Mouse (Mus musculus) limb, embryonic 14.5 days (tissue): Measurements from ENCODE around the gene Slbp. TPM values are rescaled to one million over a fixed set of nuclear protein-coding genes. Genes with fewer than 3 reads are reported as not detected.

Experiments used
- ATAC-seq: fragments of 200-750 bp; cut with Nextera tagmentation; 2 replicates; pipeline ENCODE4 v1.8.0; 2017; ENCODE audit warnings: low read depth, moderate number of reproducible peaks, moderate TSS enrichment; ENCODE audit not compliant: low FRiP score
- DNase-seq: peaks from one replicate; pipeline ENCODE4 v3.0.0-alpha.2; 2015; ENCODE audit warnings: low spot score
- H3K27ac ChIP-seq: fragments of 300-500 bp; sonication (generic); replicated peaks from 2 replicates; pipeline ENCODE4 v1.5.1; 2014; ENCODE audit warnings: low read depth, mild to moderate bottlenecking, low read length, moderate library complexity, mixed read lengths
- H3K27me3 ChIP-seq: fragments of 300-500 bp; sonication (generic); 2 replicates; pipeline ENCODE4 v1.6.1; 2014; ENCODE audit warnings: low read length, mixed read lengths; ENCODE audit not compliant: control insufficient read depth, insufficient read depth
- H3K36me3 ChIP-seq: fragments of 300-500 bp; sonication (generic); 2 replicates; pipeline ENCODE4 v1.6.1; 2014; ENCODE audit warnings: mild to moderate bottlenecking, low read length, moderate library complexity, mixed read lengths; ENCODE audit not compliant: control insufficient read depth, insufficient read depth
- H3K4me1 ChIP-seq: fragments of 300-500 bp; sonication (generic); 2 replicates; pipeline ENCODE4 v1.6.1; 2014; ENCODE audit warnings: antibody characterized with exemption, low read length, mixed read lengths; ENCODE audit not compliant: control insufficient read depth, insufficient read depth
- H3K4me2 ChIP-seq: fragments of 300-500 bp; sonication (generic); replicated peaks from 2 replicates; pipeline ENCODE4 v1.6.1; 2014; ENCODE audit warnings: low read depth, mild to moderate bottlenecking, low read length, moderate library complexity; ENCODE audit not compliant: severe bottlenecking
- H3K4me3 ChIP-seq: fragments of 300-500 bp; sonication (generic); replicated peaks from 2 replicates; pipeline ENCODE4 v1.5.1; 2014; ENCODE audit warnings: low read length
- H3K9ac ChIP-seq: fragments of 300-500 bp; sonication (generic); 2 replicates; pipeline ENCODE4 v1.6.1; 2014; ENCODE audit warnings: mild to moderate bottlenecking, low read depth, low read length, moderate library complexity; ENCODE audit not compliant: severe bottlenecking
- H3K9me3 ChIP-seq: fragments of 300-500 bp; sonication (generic); 2 replicates; pipeline ENCODE4 v1.6.1; 2016; ENCODE audit warnings: low read length; ENCODE audit not compliant: control insufficient read depth
- POLR2A ChIP-seq: fragments of 200-500 bp; IDR thresholded peaks from 2 replicates; pipeline ENCODE4 v1.8.0; 2012; ENCODE audit warnings: inconsistent platforms, mild to moderate bottlenecking, moderate library complexity, borderline replicate concordance; ENCODE audit not compliant: insufficient read depth, insufficient read length; ENCODE audit errors: extremely low read depth
- WGBS: fragments of 180-500 bp; shearing (Covaris S2); extraction: QIAGEN DNeasy Blood & Tissue Kit; methylation state at CpG from one replicate; pipeline ENCODE4 v1.1.7; 2014; 5-methylcytosine and 5-hydroxymethylcytosine counted together
- polyA plus RNA-seq, 2 experiments: library from polyadenylated mRNA; depleted of rRNA in 1 of 2; stranded (reverse) in 1 of 2; unstranded in 1 of 2; fragments of >200 nt; fragmentation: Nextera tagmentation in 1 of 2; extraction: Ambion mirVana in 1 of 2; gene quantifications; 2 replicates each; pipeline versions ENCODE4 v1.2.1 to v1.2.3; 2012 to 2014

The Slbp gene
- polyA plus RNA-seq, 2 experiments: 148 to 190 TPM

DNA sequence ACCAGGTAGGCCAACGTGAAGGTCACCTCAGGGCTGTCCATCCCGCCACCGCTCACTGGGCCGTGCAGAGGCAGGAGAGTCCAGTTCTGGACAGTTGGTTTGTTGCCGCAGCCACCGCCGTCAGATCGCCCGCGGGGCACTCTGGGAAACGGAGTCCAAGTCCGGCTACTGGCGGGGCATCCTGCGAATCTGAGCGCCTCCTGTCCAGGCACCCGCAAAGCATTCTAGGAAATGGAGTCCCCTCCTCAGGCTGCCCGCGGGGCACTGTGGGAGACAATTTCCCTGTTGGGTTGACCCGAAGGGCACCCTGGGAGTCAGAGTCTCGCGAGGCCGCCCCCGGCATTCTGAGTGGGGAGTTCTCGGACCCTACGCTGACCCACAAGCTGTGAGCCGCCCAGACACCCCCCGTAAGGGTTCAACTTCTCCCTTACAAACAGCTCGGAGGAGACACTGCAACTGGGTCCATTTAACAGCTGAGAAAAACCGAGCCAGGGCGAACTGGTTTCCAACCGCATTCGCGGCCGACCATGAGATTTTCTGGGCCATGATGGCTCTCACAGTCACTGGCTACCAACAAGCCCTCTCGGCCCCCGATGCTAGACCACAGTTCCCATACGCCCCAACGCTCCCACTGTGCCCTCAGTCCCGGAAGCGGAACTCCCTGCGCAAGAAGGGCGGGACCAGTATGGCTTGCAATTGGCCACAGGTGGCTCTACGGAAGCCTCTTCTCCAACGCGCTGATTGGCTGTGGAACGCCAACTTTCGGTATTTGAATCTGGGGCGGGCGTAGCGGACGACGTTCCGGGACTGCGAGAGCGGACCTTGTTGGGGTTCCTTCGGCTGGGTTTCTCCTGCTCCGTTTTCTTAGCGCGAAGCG lies 5.7 kb upstream of the Slbp start, which contains the start of the genes Tacc3 and Tmem129:
Gene Tacc3, plus strand, starts transcription at position 342 of the 877 bp plus-strand sequence.
Gene Tmem129, minus strand, starts transcription at position 630 of the 877 bp plus-strand sequence.
- peaks cover 46% of the 10 kb centered on the region for H3K36me3 ChIP-seq
- peak; percentile 97 for ATAC-seq

GRCm38 (mm10) chr5:33657251-33657786 lies 4.9 kb upstream of the Slbp start:
- Histone ChIP-seq H3K36me3 (peaks cover 42% of the 10 kb centered on the region), H3K4me2 (peak overlapping the region; percentile 86), H3K9me3 (no peaks in the 10 kb centered on the region), H3K4me1 (peaks cover 13% of the 10 kb centered on the region), H3K4me3 (peak overlapping the region; percentile 68), H3K27me3 (no peaks in the 10 kb centered on the region), H3K9ac (peak overlapping the region; percentile 40), H3K27ac (peak overlapping the region; percentile 23)
- TF ChIP-seq POLR2A: no peak
- ATAC-seq (peak; percentile 7), DNase-seq (peak; percentile 25)
- under 1% methylated on average over 32 of the region's 32 CpGs for WGBS

More for the DNA sequence above, 5.7 kb upstream of the Slbp start, which contains the start of the genes Tacc3 and Tmem129:
- H3K4me1 ChIP-seq: peaks cover 13% of the 10 kb centered on the region
- H3K4me2 ChIP-seq: peak within 1 kb of the TSS; percentile 86
- H3K4me3 ChIP-seq: peak within 1 kb of the TSS; percentile 68
- TF ChIP-seq POLR2A: peak; percentile 43; the same call in 1 of the 2 replicates
- H3K27ac ChIP-seq: peak within 1 kb of the TSS; percentile 77
- no peaks in the 10 kb centered on the region for H3K9me3 ChIP-seq
- DNase-seq: peak; percentile 99
- WGBS: under 1% methylated on average over 58 of the region's 60 CpGs
- no peaks in the 10 kb centered on the region for H3K27me3 ChIP-seq
- H3K9ac ChIP-seq: peak within 1 kb of the TSS; percentile 67

DNA sequence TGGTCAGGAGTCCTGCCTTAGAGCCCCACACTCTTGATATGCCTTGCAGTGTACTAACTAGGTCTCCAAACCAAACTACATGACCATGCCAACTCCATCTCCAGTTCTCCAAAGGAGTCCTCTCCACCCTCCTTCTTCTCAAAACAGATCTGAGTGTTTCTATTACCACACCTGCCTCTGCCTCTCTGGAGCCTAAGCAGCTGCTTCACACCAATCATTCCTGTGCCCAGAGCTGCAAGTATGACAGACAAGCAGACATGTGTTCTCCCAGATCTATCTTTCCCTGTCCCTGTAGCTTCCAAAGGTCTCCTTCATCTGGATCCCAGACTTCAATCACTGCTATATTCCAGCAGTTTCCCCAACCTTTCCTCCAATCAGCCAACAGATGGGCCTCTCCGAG lies 4.4 kb upstream of the Slbp start:
- Histone ChIP-seq H3K4me2 (peak overlapping the region; percentile 86), H3K4me3 (peak overlapping the region; percentile 68), H3K27ac (no peak overlapping the region), H3K27me3 (no peaks in the 10 kb centered on the region), H3K4me1 (peaks cover 13% of the 10 kb centered on the region), H3K9ac (peak overlapping the region; percentile 40), H3K36me3 (peaks cover 37% of the 10 kb centered on the region), H3K9me3 (no peaks in the 10 kb centered on the region)
- no peak for ATAC-seq
- no peak for DNase-seq
- TF ChIP-seq POLR2A: no peak
- WGBS: 43% methylated on average over 1 of the region's 1 CpGs

DNA sequence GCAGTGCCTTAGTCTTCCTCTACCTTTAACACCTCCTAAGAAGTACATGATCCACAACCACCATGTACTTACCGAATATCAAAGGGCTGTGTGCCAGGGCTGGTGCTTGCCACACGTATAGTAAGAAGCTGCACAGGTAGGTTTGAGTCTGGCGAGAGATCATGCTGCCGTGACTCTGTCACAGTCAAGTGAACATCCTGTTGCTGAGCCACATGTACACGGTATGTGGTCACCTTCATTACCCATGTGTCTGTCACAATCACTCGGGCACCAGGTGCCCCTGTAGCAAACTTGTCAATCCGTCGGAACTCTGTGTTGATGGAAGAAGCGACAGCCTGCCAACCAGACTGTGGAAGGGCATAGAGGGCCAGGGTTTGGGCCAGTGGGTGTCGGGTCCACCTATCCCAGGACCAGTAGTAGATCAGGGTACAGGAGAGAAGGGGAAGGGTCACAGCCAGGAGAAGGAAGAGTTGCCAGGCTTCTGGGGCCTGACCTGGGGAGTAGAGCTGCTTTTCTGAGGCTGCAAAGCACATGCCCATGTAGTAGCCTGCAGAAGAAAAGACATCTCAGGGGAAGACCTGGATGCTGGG lies 3.0 kb upstream of the Slbp start:
- Histone ChIP-seq H3K4me2 (no peak overlapping the region), H3K4me1 (peaks cover 20% of the 10 kb centered on the region), H3K9ac (no peak overlapping the region), H3K4me3 (no peak overlapping the region), H3K9me3 (no peaks in the 10 kb centered on the region), H3K36me3 (peaks cover 28% of the 10 kb centered on the region), H3K27ac (no peak overlapping the region), H3K27me3 (no peaks in the 10 kb centered on the region)
- 95% methylated on average over 10 of the region's 10 CpGs for WGBS
- DNase-seq (no peak), ATAC-seq (no peak)
- no peak for TF ChIP-seq POLR2A

DNA sequence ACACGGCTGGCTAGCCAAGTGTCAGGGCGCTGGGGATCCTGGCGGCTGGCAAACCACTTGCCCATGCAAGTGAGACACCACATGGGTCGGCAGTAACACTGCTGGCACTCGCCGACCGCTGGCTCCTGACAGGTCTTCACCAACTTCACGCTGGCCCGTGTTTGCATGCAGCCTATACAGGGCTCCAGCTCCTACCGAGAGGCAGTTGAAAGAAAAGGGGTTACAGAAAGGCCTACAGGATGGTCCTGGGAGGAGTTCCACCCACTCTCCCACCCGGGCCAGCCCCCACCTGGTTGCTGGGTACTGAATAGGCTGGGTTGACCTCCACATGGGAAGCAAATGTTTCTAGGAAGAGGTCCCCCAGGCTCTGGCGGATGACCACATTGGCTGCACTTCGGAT lies 2.0 kb upstream of the Slbp start:
- H3K9me3 ChIP-seq: no peaks in the 10 kb centered on the region
- H3K4me3 ChIP-seq: no peak overlapping the region
- H3K4me1 ChIP-seq: peaks cover 24% of the 10 kb centered on the region
- no peak overlapping the region for H3K4me2 ChIP-seq
- no peak for DNase-seq
- H3K27me3 ChIP-seq: no peaks in the 10 kb centered on the region
- H3K36me3 ChIP-seq: peaks cover 32% of the 10 kb centered on the region
- H3K27ac ChIP-seq: no peak overlapping the region
- TF ChIP-seq POLR2A: no peak
- 94% methylated on average over 11 of the region's 13 CpGs for WGBS
- ATAC-seq: no peak
- no peak overlapping the region for H3K9ac ChIP-seq
